Mouse (Mus musculus) retina, embryonic 14.5 days (tissue): ENCODE data around the gene 4930579F01Rik.

Experiments used
- DNase-seq: peaks from one replicate; pipeline ENCODE4 v3.0.0-alpha.2; 2015; ENCODE audit warnings: low spot score

The 4930579F01Rik gene

GRCm38 (mm10) chr3:138193683-138194302, at the start of gene 4930579F01Rik:
Gene 4930579F01Rik (minus strand): TSS chr3:138193825.
- DNase-seq, result no peak

GRCm38 (mm10) chr3:138242933-138243332, 49.3 kb upstream of the 4930579F01Rik start:
- DNase-seq, result no peak

- no peak for DNase-seq
Measured at GRCm38 (mm10) chr3:138242021-138242726, 48.5 kb upstream of the 4930579F01Rik start.

GRCm38 (mm10) chr3:138241371-138241770, 47.7 kb upstream of the 4930579F01Rik start:
- DNase-seq, result no peak

GRCm38 (mm10) chr3:138240942-138241341, 47.3 kb upstream of the 4930579F01Rik start:
- DNase-seq, result no peak

- peak; percentile 77 for DNase-seq
Measured at GRCm38 (mm10) chr3:138240411-138240810, 46.8 kb upstream of the 4930579F01Rik start.

- no peak for DNase-seq
Measured at GRCm38 (mm10) chr3:138239461-138239860, 45.8 kb upstream of the 4930579F01Rik start.

- no peak for DNase-seq
Measured at GRCm38 (mm10) chr3:138238046-138238445, 44.4 kb upstream of the 4930579F01Rik start.

- DNase-seq, result peak; percentile 26
Measured at GRCm38 (mm10) chr3:138236546-138237163, 43.0 kb upstream of the 4930579F01Rik start.

- no peak for DNase-seq
Measured at GRCm38 (mm10) chr3:138231531-138231930, 37.9 kb upstream of the 4930579F01Rik start.

- no peak for DNase-seq
Measured at GRCm38 (mm10) chr3:138230266-138230665, 36.6 kb upstream of the 4930579F01Rik start.

GRCm38 (mm10) chr3:138229448-138229847, 35.8 kb upstream of the 4930579F01Rik start:
- no peak for DNase-seq

- DNase-seq, result no peak
Measured at GRCm38 (mm10) chr3:138227782-138228181, 34.2 kb upstream of the 4930579F01Rik start.

GRCm38 (mm10) chr3:138227082-138227481, 33.5 kb upstream of the 4930579F01Rik start:
- no peak for DNase-seq

- no peak for DNase-seq
Measured at GRCm38 (mm10) chr3:138226476-138226875, 32.9 kb upstream of the 4930579F01Rik start.

GRCm38 (mm10) chr3:138225853-138226252, 32.2 kb upstream of the 4930579F01Rik start:
- DNase-seq, result no peak

GRCm38 (mm10) chr3:138225331-138225730, 31.7 kb upstream of the 4930579F01Rik start:
- DNase-seq, result no peak

GRCm38 (mm10) chr3:138224363-138224954, 30.8 kb upstream of the 4930579F01Rik start:
- no peak for DNase-seq

- DNase-seq, result peak; percentile 82
Measured at GRCm38 (mm10) chr3:138222952-138223351, 29.3 kb upstream of the 4930579F01Rik start.

- DNase-seq, result no peak
Measured at GRCm38 (mm10) chr3:138222511-138222910, 28.9 kb upstream of the 4930579F01Rik start.

GRCm38 (mm10) chr3:138221116-138221515, 27.5 kb upstream of the 4930579F01Rik start:
- no peak for DNase-seq

GRCm38 (mm10) chr3:138217631-138218264, 24.1 kb upstream of the 4930579F01Rik start, which contains the start of gene Adh7:
Gene Adh7 (plus strand): TSS chr3:138217760.
- no peak for DNase-seq
